Mouse (Mus musculus): ENCODE results near the gene Ltbp1.
"Not testable (repeated sequence)": the region's sequence is repeated elsewhere in the genome, so short reads cannot be mapped to it uniquely, and the experiment has no call there.

The Ltbp1 gene

DNA sequence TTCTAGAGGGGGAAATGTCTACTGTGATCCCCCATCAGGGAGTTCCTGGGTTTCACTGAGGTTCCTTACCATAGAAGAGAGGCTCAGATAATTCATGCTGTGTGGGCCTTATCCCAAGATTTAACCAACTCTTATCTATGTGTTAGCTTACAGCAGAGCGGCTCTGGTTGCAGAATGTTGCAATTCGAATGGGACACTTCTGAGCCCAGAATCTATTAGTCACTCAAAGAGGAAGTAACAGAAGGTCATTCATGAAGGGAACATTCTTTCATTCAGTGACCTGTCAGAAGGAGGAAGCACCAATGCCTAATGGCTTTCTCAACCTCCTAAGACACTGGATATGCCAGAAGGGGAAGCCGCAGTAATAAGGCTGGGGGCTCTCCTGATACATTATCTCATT, 114.1 kb downstream of the Ltbp1 start:
- DNase-seq: no peak

DNA sequence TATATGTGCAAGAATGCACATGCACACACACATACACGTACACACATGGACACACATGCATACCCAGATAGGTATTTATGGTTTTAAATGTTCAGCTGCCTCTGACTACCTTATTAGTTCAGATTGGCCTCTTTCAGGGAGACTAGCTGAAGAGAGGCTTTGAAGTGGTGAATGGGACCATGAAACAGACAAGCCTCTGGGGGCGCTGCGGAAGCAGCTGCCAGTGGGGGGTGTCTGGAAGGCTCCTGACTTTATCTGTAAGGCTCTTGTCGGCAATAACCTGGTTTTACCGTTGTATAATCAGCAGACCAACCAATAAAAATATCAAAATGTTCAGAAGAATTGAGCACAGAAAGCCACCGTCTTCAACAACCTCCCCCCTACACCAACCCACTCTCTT, 114.7 kb downstream of the Ltbp1 start:
- peak; percentile 39 to 53 for DNase-seq

DNA sequence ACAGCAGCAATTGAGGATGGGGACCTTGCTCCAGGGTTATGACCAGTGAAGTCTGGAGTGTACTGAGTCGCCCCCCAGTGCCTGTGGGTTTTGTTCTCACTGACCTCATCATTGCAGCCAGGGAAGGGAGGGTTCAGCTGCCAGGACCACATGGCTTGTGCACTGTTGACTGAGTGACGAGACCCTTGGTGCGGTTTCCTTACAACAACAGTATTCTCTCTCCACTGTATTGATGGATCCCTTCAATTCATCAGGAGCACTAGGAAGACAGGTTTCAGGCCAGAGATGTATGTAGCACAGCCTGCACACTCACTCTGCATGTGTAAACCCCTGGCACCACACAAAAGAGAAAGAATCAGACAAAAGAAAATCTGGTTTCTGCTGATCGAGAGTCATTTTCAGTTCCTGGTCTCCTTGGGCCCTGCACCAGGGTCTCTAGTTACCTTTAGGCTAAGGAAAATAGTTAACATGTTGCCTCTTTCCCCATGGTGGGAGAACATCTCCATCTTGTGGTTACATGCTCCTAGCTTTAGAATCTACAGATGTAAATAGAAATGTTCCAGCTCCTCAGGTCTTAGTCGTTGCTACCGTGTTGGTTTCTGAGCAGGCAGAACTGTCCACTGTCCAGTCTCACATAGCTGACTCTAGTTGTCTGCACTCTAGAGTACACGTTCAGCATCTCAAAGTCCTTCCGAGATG, 117.4 kb downstream of the Ltbp1 start:
- no peak for DNase-seq

DNA sequence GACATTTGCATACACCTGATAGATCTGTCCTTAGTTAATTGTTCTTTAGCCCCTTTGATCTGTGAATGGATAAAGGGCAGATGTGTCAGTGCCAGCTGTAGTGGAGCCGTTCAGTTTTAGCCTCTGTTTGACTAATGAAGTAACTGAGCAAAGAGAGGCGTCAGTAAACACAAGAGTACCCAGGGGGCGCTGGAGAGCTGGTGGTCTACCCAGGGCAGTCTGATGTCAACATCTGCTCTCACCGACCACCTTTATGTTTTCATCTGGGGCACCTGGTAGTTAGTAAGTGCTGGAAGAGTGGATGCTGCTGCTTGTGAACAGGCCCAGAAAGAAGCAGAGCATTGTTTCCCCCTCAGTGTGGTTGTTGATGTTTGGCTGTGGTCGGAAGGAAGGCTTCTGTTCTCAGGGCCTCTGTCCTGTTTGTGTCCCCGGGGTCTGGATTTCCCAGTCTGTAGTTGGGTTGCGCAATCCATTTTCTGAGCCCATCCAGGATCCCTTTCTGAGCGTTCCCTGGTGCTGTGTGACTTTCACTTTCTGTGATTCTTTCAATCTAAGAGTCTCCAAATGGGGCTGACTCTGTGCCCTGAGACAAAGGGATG, 123.1 kb downstream of the Ltbp1 start:
- peak; percentile 71 to 72 for DNase-seq

DNA sequence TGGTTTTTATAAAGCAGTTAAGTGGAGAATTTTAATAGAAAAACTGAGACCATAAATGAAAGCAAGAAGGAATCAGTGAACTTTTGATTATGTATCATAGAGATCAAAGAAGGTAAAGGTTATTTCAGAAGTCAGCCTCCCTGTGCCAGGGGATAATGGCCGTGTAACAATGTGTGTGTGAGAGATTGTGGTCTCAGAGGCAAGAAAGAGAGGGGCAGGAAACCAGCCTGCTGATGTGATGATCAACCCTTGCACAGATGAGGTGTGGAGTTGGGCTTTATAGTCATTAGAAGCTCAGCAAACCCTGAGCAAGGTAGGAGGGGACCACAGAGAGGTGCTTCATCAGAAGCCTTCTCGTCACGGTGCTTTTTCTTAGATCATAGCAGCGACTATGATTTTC, 128.6 kb downstream of the Ltbp1 start:
- no peak for DNase-seq

DNA sequence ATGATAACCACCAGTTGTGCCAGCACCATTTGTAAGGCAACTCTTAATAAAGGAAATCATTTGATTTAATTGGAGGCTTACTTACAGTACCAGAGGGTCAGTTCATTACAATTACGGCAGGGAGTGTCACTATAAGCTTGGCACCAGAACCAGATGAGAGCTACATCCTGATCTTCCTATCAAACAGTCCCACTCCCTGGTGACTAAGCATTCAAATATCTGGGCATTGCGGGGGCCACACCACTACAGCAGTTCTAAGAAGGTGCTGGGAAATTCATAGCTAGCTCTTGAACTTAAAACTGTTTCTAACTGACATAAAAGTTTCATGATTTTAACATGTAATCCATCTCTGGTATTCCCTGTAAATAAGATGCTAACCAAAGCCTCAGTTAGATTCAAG, 134.4 kb downstream of the Ltbp1 start:
- DNase-seq: no peak

DNA sequence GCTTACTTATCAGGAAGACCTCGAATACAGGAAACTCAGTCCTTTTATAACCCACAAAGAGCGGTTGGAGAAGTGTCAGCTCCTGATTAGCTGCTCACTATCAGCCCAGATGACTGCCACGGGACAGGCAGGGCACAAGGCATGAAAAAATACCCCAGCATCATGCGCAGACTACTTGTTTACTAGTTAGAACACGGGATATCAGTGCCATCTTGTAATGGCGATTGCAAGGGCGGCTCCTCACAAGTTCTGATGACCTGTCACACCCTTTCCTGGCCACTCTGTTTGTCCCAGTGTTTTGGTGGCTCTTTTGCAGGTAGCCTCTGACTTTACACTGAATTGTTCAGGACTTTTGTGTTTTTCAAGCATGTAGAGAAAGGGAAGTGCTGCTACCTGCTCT, 137.5 kb downstream of the Ltbp1 start:
- DNase-seq: not testable (repeated sequence)

DNA sequence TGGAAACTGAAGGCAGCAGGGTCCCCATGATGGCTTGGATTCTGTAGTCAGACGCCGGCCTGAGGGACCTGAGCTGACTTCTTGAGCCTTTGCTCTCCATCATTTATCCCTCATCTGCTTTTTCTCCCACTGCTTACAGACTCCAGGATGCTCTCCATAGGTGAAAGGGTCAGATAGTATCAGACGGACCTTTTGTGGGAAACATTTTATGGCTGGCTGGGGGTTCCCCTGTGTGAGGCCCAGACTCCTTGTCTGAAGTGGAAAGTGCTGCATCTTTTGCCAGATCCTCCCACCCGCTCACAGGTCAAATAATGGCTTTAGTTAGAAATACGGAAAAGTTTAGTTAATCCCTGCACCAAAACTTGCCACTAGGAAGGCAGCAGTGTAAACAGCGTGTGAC, 138.6 kb downstream of the Ltbp1 start:
- DNase-seq: no peak

DNA sequence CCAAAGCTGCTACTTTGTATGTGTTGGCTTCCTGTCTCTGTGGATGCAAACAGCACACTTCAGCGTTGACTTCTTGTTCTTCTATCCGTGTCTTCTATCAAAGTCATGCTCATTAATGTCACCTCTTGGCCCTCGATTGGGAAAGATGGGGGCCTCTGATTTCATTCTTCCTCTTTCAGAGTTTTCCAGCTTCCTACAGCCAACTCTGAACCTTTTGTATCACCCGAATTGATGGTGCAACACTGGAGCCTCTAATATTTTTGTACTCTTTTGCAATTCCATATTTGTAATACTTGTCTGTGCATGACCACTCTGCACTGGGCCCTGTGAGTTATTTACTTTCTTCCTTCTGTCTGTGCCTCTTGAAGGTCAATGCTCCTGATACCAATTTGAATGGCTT, 141.8 kb downstream of the Ltbp1 start:
- no peak for DNase-seq

DNA sequence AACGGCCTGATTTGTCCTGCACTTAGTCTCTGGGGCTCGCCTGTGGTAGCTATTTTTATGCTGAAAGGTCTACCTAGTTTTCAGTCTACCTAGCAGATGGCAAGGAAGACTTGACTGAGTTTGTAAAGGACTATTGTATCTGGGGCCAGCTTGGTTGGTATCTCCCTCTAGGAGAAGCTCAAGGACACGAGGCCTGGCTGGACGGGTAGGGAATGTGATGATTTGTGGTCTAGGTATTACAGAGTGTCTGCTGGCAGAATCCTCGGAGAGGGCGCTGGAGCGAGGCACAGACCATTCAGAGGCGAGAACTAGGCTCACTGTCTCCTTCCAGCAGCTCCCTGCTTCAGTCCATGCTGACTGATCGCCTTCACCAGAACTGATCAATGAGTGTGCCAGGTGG, 146.4 kb downstream of the Ltbp1 start:
- DNase-seq: peak in 1 of 2 experiments; percentile 22

DNA sequence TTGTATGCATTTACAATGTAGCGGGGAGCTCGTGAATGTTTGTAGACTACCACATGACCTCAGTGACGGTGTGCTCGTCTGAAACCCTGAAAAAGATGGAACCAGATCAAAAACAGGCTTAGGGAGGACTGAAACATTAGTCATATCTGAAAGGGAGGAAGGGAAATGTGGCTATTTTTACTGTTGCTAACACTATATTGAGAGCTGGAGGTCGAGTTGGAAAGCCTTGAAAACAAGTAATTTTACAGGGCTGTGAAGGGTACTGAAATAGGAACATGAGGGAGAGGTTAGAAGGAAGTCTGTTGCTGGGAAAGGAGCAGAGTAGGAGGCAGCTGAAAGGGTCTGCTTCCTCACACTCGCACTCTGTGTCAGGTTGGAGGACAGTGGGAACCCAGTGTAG, 147.7 kb downstream of the Ltbp1 start:
- DNase-seq: no peak

DNA sequence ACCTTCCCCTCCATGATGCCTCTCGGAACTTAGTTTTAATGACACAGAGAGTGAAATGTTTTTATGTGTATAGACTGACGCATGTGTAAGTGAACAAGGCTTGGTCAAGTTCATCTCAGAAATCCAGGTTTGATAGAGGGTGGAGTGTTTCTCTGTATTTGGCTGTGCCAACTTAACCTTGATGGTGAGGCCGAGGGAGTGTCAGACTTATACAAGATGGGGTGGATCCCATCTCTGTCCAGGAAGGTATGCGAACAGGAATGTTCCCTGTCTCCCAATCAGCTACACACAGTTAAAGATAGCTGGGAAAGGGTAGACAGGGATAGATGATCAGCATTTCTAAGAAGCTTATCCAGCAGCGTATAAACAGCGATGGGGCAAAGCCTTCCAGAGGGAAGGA, 153.0 kb downstream of the Ltbp1 start:
- DNase-seq: no peak

DNA sequence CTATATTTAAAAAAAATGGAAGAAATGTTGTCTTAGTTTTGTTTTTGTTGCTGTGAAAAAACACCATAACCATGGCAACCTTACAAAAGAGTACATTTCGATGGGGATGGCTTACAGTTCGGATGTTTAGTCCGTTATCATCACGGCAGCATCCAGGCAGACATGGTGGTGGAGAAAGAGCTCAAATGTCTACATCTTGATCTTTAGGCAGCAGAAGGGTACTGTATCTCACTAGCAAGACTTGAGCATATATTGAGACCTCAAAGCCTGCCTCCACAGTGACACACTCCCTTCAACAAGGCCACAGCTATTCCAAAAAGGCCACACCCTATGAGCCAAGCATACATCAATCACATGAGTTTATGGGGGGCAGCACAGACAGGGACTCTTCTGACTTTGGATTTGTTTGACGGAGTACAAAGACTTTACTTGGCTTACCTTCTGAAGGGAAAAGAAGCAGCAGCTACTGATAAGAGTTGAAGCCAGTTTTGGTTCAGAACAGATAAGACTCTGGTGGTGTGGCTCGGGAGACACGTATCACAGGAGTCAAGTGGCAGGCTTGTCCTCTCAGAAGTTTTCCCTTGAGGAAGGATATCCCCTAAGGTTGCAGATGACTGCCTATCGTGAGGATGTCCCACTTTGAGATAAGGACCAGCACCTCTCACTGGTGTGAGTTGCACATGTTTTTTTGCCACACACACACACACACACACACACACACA, 153.9 kb downstream of the Ltbp1 start:
- no peak for DNase-seq

DNA sequence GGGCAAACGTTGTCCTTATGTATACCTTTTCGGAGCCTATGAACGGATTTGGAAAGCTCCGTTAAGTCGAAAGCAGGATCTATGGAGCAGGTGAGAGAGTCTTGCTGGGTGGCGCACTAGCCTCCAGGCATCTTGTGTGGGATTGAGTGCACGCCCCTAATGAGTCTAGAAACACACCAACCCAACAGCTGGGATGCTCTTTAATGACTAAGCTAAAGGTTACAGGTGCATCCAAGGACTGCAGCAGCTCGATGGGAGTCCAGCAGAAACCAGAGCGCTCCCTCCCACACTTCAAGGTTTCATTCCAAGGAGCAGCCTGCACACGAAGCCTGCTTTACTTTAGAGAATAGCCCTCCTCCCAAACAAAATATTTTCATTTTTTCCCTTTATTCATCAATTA, 155.7 kb downstream of the Ltbp1 start:
- DNase-seq: peak in 1 of 2 experiments; percentile 30

DNA sequence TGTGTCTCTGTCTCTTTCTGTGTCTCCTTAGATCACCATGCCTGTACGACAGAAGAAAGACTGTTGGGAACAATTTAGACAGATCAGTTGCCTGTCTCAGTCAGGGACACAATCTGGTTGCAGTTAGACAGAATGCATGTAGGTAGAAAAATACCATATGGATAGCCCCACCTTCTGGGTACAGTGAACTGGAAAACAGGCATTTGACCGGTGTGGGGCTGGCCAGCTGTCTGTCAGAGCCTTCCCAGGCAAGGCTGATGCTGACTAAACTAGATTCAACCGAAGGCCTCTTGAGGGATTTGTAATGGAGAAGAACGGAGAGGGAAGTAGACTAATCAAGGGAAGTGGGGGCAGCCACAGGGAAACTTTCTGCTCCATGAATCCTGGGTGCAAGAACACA, 156.6 kb downstream of the Ltbp1 start:
- no peak for DNase-seq

DNA sequence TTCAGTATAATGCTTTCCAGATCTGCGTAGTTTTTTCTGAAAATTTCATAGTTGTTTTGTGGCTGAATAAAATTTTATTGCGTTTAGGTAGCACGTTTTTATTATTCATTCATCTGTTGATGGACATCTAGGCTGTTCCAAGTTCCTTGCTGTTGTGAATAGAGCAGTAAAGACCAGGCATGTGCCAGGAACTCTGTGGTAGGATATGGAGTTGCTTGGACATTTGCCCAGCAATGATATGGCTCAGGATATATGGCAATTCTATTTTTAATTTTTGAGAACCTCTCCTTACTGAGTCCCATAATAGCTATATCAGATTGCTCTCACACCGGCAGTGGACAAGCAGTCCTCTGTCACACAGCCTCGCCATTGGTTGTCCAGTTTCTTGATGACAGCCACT, 159.2 kb downstream of the Ltbp1 start:
- no peak for DNase-seq

DNA sequence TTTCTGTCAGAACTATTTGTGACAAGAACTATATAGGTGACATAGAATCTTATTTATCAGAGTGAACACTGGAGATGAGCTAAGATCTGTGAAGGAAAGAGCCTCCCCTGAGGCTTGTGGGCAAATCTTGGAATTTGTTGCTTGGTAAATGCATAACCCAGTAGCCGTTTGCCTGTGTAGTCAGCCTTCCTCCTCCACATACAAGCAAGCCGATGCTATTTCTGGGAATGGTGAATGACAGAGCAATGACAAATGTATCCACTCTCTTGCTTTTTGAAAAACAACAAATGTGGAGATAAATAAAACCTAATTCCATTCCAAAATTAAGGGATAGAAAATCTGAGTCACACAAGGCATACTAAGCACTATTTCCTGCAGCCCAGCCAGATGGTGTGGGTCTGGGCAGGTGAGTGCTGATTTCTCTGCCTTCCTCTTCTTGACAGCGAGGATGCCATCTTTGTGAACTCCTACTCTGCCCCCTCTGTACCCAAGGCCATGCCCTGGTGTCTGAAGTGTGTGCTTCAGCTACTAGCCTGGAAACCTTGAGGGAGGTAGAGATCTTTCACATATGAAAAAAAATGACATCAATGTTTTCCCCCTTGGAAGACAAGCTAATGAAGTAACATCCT, 163.3 kb downstream of the Ltbp1 start:
- DNase-seq: no peak

DNA sequence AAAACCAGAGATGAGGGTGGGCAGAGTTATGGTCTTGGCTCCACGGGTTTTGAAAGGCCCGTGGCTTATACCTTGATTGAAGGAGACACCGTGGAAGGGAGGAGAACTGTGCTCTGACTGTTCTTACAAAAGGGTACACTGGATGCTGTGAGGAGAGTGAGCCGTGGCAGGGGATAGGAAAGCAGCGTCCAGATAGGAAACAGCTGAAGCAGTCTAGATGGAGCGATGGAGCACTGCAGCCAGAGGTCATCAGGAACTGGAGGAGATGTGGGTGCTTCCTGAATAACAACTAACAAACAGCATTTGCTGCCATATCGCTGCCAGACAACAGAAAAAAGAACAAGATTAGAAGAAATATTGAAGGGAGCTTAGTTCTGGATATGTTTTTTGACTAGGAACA, 166.3 kb downstream of the Ltbp1 start:
- DNase-seq: no peak

DNA sequence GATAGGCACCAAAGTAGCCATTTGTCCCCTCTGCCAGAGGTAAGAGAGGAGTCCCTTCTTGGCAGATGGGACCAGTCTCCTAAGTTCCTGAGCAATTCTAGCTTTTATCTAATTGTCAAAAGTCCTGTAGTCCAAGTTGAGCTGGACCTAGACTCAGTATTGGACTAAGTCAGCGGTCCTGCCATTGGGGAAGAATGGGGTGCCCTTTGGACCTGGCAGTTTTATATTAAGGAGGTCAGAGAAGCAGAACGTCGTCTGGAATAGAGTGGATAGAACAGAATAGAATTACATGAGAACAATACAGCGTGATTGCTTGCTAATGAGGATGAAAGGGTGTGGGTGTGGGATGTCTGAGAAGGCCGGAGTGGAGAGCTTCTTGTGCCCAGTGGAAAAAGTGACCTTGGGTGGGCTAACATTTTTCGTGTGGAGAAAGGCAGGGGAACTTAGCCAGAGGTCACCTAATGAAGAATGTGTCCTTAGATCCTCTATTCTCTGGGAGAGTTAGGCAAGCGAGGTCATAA, 167.4 kb downstream of the Ltbp1 start:
- no peak for DNase-seq

DNA sequence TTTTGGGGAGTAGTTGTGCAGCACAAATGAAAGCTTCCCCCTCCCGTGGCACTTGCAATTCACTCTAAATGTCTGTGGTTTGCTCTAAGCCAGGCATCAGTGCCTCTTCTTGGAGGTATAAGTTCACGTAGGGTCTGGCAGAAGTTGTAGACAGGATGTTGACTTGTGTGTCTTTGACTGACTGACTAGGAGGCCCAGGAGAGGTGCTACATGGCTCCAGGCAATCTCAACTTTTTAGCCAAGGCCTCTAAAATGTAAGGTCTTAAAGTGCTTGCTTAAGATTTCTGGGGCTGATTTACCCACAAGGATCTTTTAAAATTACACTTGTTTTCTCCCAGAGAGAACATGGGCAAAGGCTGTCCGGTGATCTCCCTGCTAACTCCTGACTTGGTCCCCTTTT, 169.1 kb downstream of the Ltbp1 start:
- no peak for DNase-seq

DNA sequence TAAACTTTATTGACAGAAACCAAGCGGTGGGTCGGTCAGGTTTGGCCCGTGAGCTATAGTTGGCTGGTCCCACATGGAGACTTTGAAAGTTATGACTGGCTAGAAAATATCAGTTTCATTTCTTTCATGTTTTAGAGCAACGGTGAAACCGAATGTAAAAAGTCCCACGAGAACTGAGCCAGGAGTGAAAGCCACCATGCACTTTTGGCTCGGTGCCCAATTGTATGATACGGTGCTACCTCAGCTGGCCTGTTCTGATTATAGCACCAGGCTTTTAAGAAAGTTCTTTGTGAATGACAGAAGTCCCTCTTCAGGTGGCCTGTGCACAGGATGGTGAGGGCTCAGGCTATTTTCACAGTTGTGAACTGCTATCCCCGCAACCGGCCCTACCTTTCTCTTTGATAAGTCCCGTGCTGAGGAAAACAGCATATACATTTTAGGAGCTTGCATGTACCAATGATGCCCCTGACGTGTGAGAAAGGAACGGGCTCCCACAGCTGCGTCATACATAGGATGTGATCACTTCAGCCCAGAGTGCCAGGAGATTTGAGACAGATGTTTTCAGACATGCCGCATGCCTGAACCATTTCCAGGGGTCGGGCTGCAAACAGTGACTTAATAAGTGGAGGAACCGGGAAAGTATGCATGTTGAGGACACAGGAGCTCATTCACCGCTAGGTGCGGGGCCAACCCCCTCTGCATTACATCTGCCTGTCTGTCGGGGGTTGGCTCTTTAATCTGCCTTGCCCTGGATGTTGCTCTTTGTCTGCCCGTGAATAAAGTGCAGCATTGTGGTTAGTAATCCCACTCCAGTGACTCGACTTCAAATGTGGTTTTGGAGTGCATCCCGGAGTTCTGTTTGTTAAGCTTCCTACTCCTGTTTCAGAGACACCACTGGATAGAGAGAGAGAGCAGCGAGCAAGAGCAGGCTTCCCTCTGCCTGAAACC, 172.8 kb downstream of the Ltbp1 start:
- peak; percentile 41 to 62 for DNase-seq

DNA sequence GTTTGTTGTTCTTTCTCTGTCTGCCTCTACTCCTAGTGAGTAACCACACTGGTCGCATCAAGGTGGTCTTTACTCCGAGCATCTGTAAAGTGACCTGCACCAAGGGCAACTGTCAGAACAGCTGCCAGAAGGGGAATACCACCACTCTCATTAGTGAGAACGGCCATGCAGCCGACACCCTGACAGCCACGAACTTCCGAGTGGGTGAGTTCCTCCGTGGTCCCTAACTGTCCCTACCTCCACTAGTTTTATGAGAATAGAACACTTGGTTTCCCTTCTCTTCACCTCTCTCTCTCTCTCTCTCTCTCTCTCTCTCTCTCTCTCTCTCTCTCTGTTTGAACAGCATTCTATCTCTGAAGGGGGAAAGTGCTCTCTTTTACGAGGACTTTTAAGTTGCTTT, 173.6 kb downstream of the Ltbp1 start:
- DNase-seq: no peak
